Mouse (Mus musculus) adipocyte (in vitro differentiated cells): ENCODE measurements at regions not wholly inside any gene's neighbourhood (a gene's known extent, or its start where the extent isn't known, plus 50 kb on each side); places are given as distances from the start of the nearest gene placed in this dataset.

Source experiments
- DNase-seq: peaks from one replicate; pipeline ENCODE4 v3.0.0-alpha.2; 2016; ENCODE audit warnings: low spot score

DNA sequence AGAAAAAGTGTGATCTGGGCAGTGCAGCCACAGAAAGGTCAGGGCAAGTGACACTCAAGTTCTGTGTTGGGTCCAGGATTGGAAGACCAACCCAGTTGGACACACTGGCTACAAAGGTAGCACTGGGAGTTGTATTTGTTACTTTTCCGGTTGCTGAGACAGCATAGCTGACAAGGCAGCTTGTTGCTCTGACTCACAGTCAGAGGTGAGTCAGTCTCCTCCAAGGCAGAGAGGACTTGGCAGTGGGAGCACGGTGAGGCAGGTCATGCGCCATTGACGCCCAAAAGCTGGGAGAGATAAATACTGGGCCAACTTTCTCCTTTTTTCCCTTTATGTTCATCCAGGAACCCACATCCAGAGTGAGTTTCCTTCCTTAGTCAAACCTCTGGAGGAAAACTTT lies 88.4 kb downstream of the Zfp706 start:
- DNase-seq = no peak

GRCm38 (mm10) chr15:36916998-36917397 lies 90.6 kb downstream of the Zfp706 start:
- no peak for DNase-seq

GRCm38 (mm10) chr15:36914239-36915100 lies 93.1 kb downstream of the Zfp706 start:
- no peak for DNase-seq

GRCm38 (mm10) chr15:36913308-36913707 lies 94.3 kb downstream of the Zfp706 start:
- DNase-seq = no peak

DNA sequence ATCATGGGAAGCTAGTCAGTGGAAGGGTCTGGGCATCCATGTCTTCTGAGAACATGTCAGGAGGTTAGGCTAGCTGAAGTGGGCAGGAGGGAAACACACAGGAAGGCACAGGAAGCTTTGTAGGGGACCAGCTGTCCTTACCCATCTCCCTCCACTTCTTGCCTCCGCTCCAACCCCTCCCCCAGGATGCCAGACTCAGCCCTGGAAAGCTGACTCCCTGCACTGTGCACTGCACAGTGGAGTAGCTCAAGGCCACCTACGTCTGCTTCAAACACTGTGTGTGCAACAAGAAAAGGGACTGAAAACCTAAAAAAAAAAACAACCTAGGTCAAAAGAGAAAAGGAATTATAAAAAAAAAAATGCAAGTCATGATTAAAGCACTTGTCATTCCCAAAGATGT lies 97.3 kb downstream of the Zfp706 start:
- no peak for DNase-seq

GRCm38 (mm10) chr15:36909494-36909893 lies 98.1 kb downstream of the Zfp706 start:
- no peak for DNase-seq

GRCm38 (mm10) chr15:36906789-36907188 lies 100.8 kb downstream of the Zfp706 start:
- peak; percentile 35 for DNase-seq

DNA sequence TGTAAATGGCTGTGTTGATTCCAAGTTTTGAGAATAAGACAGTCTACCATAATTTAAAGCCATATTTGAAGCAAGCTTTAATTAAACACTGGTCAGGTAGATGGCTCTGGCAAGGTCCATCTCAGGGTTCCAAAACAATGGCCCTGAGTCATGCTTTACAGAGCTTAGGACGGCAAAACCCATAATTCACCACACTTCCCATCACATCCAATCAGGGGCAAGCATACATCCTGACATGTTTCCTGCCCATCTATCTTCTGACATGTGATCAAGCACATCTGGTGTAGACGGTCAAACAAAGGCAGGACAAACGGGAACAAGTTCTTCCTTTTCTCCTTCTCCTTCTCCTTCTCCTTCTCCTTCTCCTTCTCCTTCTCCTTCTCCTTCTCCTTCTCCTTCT lies 101.5 kb downstream of the Zfp706 start:
- no peak for DNase-seq

GRCm38 (mm10) chr15:36903922-36904321 lies 103.7 kb downstream of the Zfp706 start:
- DNase-seq = no peak

DNA sequence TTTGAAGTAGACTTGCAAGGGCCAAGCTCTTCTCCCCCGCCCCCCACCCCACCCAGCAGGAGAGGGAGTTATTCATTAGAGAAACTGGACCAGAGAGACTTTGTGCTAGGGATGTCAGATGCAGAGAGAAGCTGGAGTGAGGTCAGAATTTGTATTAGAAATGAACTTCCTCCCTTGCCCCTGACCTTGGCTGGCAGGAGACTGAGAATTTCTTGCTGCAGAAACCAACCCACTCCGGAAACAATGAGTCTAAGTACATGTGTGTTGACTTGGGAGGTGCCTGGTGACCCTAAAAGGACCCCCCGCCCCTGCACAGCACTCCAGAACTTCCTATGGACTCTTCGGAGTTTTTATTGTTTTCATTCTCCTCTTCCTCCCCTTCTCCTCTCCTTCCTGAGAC lies 104.3 kb downstream of the Zfp706 start:
- DNase-seq = no peak

DNA sequence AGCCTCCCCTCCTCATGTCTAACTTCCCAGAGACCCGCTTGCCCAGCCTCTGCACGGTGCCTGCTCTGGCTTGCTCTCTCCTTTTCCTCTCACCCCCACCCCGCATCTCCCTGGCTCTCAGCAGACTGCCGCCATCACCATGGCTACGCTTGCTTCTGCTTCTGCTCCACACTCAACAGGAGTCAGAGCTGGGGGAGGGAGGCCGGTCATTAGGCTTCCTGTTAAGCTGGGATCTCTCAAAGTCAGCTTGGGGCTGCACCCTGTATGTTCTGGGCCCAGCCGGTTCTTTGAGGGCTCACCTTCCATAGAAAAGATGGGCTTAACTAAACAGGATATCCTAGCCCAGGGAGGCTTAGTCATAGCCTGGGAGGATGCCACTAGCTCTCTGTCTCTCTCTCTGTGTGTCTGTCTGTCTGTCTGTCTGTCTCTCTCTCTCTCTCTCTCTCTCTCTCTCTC lies 105.7 kb downstream of the Zfp706 start:
- DNase-seq = no peak

GRCm38 (mm10) chr15:36901350-36901749 lies 106.2 kb downstream of the Zfp706 start:
- DNase-seq = no peak

GRCm38 (mm10) chr15:36900940-36901339 lies 106.6 kb downstream of the Zfp706 start:
- DNase-seq = no peak

GRCm38 (mm10) chr15:36899882-36900281 lies 107.7 kb downstream of the Zfp706 start:
- no peak for DNase-seq

DNA sequence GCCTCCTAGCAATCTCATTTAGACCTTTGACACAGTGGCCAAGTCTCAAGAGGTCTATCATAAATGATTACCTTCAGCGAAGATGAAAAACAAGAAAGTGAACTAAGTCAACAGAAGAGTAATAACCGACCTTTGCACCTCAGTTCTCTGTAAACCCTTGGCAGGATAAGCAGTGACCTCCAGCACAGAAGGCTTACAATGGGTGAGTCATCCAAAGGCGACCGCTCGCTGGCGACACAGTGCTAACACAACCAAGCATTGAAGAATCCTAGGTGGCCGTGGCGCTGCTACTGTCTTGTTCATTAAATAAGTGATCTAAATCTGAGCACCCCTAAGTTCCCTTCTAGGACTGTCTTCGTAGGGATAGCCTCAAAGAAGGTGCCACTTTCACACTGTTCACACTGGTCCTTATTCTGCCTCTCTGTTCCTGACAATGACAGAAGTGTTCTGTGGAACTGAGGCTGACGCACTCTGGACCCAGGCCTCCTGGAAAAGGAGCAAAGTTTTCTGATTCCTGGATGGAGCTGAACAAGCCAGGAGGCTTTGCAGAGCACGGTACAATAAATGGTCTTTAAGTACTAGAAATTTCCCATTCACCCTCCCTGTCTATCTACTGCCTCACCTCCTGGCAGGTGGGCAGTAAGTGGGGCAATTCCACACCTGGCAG lies 108.6 kb downstream of the Zfp706 start:
- DNase-seq = peak; percentile 73

- no peak for DNase-seq
These were observed 109.2 kb downstream of the Zfp706 start for GRCm38 (mm10) chr15:36898326-36898725.

GRCm38 (mm10) chr15:36896265-36896664 lies 111.3 kb downstream of the Zfp706 start:
- DNase-seq = no peak

- no peak for DNase-seq
These were observed 112.5 kb downstream of the Zfp706 start for GRCm38 (mm10) chr15:36895031-36895430.

DNA sequence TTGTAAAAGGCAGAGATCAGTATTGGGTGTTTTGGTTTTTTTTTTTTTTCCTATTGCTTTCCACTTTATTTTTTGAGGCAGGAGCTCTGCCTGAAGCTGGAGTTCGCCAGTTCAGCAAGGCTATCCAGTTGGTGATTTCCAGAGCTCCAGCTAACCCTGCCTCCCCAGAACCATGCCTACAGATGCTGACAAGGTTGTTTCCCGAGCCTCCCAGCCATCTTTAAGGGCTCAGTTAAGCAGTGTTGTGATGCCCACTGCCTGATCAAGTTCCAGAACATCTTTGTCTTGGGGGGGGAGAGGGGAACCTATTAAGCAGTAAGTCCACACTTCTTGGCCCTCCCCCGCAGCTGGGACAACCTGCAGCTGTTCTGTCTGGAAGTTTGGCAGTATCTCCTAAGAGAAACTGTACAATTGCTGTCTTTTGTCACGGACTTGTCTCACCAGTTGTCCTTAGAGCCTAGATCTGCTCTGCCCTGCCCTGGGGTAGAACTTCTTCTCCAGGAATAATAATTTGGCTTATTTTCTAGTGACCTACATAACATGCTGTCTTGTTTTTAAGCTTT lies 114.1 kb downstream of the Zfp706 start:
- DNase-seq = no peak

- DNase-seq = no peak
These were observed 114.9 kb downstream of the Zfp706 start for GRCm38 (mm10) chr15:36892576-36893205.

DNA sequence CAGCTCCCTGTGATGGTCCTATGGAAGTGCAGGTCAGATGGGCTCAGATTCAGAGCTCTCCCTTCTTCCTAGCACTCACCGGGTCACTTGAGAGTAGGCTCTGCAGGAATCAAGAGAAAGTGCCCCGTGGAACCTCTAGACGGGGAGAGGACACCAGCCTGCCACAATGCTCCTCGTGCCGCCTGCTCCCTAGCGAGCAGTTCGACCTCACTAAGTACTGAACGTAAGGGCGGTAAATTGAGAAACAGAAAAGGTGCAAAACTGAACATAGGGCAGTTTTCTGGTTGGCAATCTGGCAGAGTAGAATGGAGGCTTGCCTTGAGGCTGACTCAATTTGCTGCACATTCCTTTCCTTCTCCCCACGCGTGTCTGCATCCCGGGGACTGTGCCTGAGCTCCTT lies 115.7 kb downstream of the Zfp706 start:
- DNase-seq = no peak

DNA sequence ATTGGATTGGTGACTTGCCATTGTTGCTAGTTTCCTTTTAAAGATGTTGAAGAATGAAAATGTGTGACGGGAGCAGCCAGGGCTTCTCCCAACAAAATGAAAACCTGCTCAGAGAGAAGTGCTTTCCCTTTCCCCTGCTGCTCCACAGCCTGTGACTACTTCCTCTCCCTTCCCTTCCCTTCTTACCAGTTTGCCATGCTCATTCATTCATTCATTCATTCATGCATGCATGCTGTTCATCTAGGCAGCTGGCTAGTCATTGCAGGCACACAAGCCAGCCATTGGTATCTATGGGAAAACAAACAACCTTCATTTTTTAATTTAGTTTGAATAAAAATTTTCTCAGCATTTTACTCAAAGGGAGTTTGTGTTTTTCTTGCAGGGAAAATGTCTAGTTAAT lies 116.3 kb downstream of the Zfp706 start:
- DNase-seq = no peak

DNA sequence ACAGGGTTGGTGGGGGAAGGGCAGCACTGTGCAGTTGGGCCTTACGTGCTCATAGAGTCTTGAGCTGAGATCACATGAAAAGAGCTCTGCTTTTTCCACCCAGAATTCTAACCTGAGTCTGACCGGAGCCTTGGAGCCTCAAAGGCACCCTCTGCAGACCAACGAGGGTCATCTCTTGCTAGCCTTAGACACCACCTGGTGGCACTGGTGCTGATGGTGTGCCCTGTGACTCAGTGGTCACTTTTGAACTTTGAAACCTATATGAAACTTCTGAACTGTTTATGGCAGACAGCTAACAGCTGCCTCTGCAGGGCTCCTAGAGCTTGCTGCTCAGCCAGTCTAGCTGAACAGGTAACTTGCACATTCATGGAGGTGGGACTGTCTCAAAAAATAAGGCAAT lies 118.5 kb downstream of the Zfp706 start:
- DNase-seq = no peak
